Mouse (Mus musculus): ENCODE measurements at regions not wholly inside any gene's neighbourhood (a gene's known extent, or its start where the extent isn't known, plus 50 kb on each side); places are given as distances from the start of the nearest gene placed in this dataset.

DNA sequence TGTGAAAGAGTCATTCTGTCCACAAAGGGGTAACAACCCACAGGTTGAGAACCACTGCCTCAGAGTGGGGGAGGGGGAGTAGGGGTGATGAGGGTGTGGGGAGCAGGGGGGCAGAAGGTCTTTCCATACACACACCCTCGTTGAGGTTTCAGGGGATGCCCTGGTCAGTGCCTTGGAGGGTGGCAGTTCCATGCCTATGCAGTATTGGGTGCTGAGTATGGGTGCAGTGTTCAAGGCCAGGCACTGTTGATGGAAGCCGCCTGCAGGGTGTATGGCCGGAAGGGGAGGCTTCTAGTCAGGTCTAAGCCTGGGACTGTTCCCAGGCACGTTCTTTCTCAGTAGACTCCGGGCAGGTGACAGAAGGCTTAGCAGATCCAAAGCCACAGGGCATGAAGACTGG lies 234.1 kb downstream of the 3100002H09Rik start:
- TF ChIP-seq USF2 (IDR thresholded peaks at IDR 0.05; ENCODE audit: borderline replicate concordance in 1 of 2, insufficient read depth in 1 of 2, low read depth in 1 of 2, low read length in 2 of 2) (no peak), SMC3 (IDR thresholded peaks at IDR 0.05; ENCODE audit: low read depth, low read length) (no peak), RCOR1 (IDR thresholded peaks at IDR 0.05; ENCODE audit: low read depth, low read length) (no peak), CTCF (IDR thresholded peaks at IDR 0.05 in 2 of 3, conservative IDR thresholded peaks at IDR 0.05 in 1 of 3; ENCODE audit: control insufficient read depth in 1 of 3, insufficient read depth in 1 of 3, low read depth in 2 of 3, low read length in 3 of 3, poor library complexity in 1 of 3, severe bottlenecking in 1 of 3) (no peak), KAT2A (conservative IDR thresholded peaks at IDR 0.05; ENCODE audit: low read depth, low read length) (no peak)
